Mouse (Mus musculus) lung, adult 2 months (tissue): ENCODE results near the gene Cat.

Experiments
- CTCF ChIP-seq: fragments of 200-500 bp; IDR thresholded peaks from 2 replicates; pipeline ENCODE4 v1.5.1; 2011; ENCODE audit warnings: mild to moderate bottlenecking, low read length, control low read depth; ENCODE audit not compliant: insufficient read depth
- POLR2A ChIP-seq: fragments of 200-500 bp; IDR thresholded peaks from 2 replicates; pipeline ENCODE4 v1.6.1; 2011; ENCODE audit warnings: low read depth, mild to moderate bottlenecking, control low read depth, low read length, borderline replicate concordance; ENCODE audit errors: extremely low read depth

DNA sequence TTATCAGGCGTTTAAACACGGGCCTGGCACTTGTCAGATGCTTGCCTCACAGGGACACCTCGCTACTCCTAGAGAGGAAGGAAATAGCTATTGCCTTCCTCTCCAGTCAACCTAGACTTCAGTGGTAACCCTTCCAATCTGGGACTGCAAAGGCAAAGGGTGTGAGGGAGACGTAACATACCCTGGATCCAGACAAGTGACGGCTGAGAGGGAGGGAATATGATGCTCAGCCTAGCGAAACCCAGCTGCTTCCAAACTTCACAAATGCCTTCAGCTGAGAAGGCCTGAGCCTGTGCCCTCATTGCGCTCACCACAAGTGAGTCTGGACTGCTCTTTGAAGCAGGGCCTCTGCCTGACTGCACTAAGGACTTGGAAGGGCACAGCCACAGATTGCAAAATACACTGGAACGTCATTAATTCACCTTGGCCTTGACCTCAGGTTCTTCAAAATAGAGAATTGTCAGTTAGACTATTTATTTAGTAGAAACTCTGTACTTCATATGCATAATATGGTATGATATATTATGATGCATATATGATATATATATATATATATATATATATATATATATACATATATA lies 52.2 kb downstream of the Cat start:
- no peak for TF ChIP-seq CTCF
- 0 out of 2 replicates have a peak, but pooled peaks have one; percentile 8 for TF ChIP-seq POLR2A
